Mouse (Mus musculus) lung, embryonic 15.5 days (tissue): ENCODE measurements around the gene Peg12. TPM values are rescaled to one million over a fixed set of nuclear protein-coding genes. Genes with fewer than 3 reads are reported as not detected.

Source experiments
- ATAC-seq: fragments of 200-750 bp; cut with Nextera tagmentation; 2 replicates; pipeline ENCODE4 v1.8.0; 2017; ENCODE audit warnings: moderate number of reproducible peaks, borderline replicate concordance; ENCODE audit not compliant: low FRiP score, low TSS enrichment; ENCODE audit errors: extremely low read depth
- H3K27ac ChIP-seq: fragments of 300-500 bp; sonication (generic); 2 replicates; pipeline ENCODE4 v1.5.1; 2015; ENCODE audit warnings: moderate library complexity, mild to moderate bottlenecking, inconsistent platforms
- H3K27me3 ChIP-seq: fragments of 300-500 bp; sonication (generic); 2 replicates; pipeline ENCODE4 v1.6.1; 2015; ENCODE audit warnings: inconsistent platforms
- H3K36me3 ChIP-seq: fragments of 300-500 bp; sonication (generic); 2 replicates; pipeline ENCODE4 v1.6.1; 2015; ENCODE audit warnings: inconsistent platforms
- H3K4me1 ChIP-seq: fragments of 300-500 bp; sonication (generic); 2 replicates; pipeline ENCODE4 v1.6.1; 2015; ENCODE audit warnings: inconsistent platforms
- H3K4me2 ChIP-seq: fragments of 300-500 bp; sonication (generic); 2 replicates; pipeline ENCODE4 v1.6.1; 2015; ENCODE audit warnings: inconsistent platforms, mild to moderate bottlenecking, moderate library complexity
- H3K4me3 ChIP-seq: fragments of 300-500 bp; sonication (generic); 2 replicates; pipeline ENCODE4 v1.5.1; 2015; ENCODE audit warnings: mild to moderate bottlenecking, inconsistent platforms
- H3K9ac ChIP-seq: fragments of 300-500 bp; sonication (generic); 2 replicates; pipeline ENCODE4 v1.6.1; 2015; ENCODE audit warnings: inconsistent platforms
- H3K9me3 ChIP-seq: fragments of 300-500 bp; sonication (generic); 2 replicates; pipeline ENCODE4 v1.6.1; 2016; ENCODE audit warnings: inconsistent platforms
- WGBS: fragments of 180-500 bp; shearing (Covaris S2); methylation state at CpG from one replicate; pipeline ENCODE4 v1.1.7; 2015; 5-methylcytosine and 5-hydroxymethylcytosine counted together
- polyA plus RNA-seq: library from polyadenylated mRNA; unstranded; fragments of >200 nt; fragmentation: Nextera tagmentation; extraction: Ambion mirVana; gene quantifications from 2 replicates; pipeline ENCODE4 v1.2.1, GENCODE M21; 2015

The Peg12 gene
- polyA plus RNA-seq, 1 experiment from 2014 or later = 31.0 TPM

DNA sequence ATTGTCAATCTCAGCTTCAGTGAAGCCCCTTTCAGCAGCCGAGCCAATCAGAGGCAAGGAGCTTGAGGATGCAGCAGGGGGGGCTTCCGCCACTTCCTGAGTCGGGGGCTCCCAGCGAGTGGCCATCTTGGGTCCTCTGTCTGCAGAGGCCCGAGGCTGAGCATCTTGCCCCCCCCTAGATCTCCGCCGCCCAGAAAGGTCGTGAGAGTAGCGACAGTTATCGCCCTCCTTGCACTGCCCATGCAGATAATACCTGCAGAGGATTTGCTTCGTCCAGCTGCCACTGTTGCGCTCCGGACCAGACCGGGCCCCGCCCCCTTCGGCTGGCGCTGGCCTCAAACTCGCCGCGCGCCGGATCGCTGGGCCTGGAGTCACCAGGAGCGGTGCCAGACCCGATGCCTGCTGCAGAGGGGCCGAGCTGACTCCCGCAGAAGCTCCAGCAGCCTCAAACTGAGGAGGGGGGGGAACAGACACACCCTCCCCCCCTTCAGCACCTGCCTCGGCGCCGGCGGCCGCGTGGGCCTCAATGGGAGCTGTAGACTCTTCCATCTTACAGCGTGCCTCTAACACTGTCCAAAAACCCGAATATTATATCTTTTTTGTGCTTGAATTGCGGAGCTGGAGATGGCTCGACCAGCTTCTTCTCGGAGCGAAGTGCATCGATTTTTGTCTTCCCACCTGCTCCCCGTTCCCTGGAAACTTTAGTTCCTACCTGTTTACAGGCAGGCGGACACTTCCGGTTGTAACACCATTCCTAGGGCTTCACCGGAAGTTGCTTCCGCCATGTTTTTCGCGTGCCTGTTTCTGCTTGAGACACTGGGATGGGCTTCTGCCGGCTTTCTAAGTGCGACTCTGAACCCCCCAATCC lies 44.6 kb downstream of the Peg12 start, which contains the start of gene Mkrn3:
Gene Mkrn3, minus strand, starts transcription at position 647 of the 868 bp plus-strand sequence.
- Histone ChIP-seq H3K9ac (peak within 1 kb of the TSS; percentile 62), H3K27ac (no peak within 1 kb of the TSS), H3K9me3 (no peaks in the 10 kb centered on the region), H3K4me3 (peak within 1 kb of the TSS; percentile 64), H3K36me3 (no peaks in the 10 kb centered on the region), H3K4me1 (peaks cover 9% of the 10 kb centered on the region; the same call in 1 of the 2 replicates), H3K27me3 (peaks cover 6% of the 10 kb centered on the region; the same call in 1 of the 2 replicates), H3K4me2 (peak within 1 kb of the TSS; percentile 72)
- WGBS = 22% methylated on average over 49 of the region's 49 CpGs
- peak; percentile 49; the same call in 1 of the 2 replicates for ATAC-seq

DNA sequence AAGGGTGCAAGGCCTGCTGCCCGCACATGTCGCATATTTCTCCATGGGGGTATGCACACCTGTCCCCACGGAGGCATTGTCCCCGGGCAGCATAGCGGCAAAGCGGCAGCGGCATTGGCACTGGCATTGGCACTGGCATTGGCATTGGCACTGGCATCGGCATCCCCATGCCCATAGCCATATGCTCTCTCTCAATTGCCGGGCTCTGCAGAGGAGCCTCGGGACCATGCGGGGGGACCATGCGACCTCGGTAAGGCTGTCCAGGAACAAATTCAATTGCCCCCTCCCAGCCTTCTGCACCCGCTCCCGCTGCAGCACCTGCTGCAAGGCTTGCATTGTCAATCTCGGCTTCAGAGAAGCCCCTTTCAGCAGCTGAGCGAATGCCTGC lies 45.2 kb downstream of the Peg12 start:
- Histone ChIP-seq H3K36me3 (no peaks in the 10 kb centered on the region), H3K9ac (peak overlapping the region; percentile 62), H3K27me3 (peaks cover 6% of the 10 kb centered on the region; the same call in 1 of the 2 replicates), H3K4me2 (peak overlapping the region; percentile 72), H3K4me3 (peak overlapping the region; percentile 64), H3K9me3 (no peaks in the 10 kb centered on the region), H3K4me1 (peaks cover 9% of the 10 kb centered on the region; the same call in 1 of the 2 replicates), H3K27ac (no peak overlapping the region)
- ATAC-seq = peak; percentile 52; the same call in 1 of the 2 replicates
- 58% methylated on average over 17 of the region's 17 CpGs for WGBS

DNA sequence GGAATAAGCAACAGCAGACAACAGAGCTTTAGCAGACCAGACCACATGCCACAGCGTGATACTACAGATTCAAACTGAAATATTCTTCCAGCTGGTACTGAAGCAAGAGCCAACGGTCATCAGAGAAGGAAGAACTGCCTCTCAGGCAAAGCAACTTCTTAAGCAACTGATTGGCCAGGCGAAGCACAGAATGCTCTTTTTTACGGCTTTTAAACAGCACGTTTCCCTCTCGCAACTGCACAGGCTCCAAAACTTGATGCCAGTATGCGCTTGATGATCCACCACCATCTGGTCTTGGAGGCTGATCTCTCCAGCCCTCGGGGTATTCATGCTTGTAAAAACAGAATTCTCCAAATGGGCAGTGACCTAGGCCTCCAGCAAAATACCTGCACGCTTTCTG lies 46.0 kb downstream of the Peg12 start:
- peak overlapping the region; percentile 72 for H3K4me2 ChIP-seq
- H3K9me3 ChIP-seq = no peaks in the 10 kb centered on the region
- H3K36me3 ChIP-seq = no peaks in the 10 kb centered on the region
- H3K4me1 ChIP-seq = peaks cover 9% of the 10 kb centered on the region; the same call in 1 of the 2 replicates
- WGBS = 83% methylated on average over 9 of the region's 9 CpGs
- ATAC-seq = no peak
- H3K4me3 ChIP-seq = peak overlapping the region; percentile 64; the same call in 1 of the 2 replicates
- H3K9ac ChIP-seq = no peak overlapping the region
- peaks cover 5% of the 10 kb centered on the region; the same call in 1 of the 2 replicates for H3K27me3 ChIP-seq
- no peak overlapping the region for H3K27ac ChIP-seq

DNA sequence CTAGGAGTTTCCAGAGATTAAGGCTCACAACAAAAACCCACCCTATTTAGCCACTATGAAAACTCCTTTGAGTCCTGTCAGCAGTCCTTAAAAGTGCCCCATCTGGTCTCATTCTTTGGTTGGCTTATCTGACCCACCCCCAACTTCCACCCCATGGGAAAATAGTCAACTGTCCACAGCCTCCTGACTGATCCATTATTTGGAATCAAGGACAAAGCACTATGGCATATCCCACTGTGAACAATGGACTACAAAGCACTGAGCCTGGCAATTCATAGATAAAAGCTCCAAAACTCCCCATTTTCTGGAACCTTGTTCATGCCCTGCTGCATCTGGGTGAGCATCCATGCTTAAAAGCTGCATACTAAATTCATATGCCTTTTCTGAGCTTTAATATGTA lies 48.1 kb downstream of the Peg12 start:
- Histone ChIP-seq H3K36me3 (no peaks in the 10 kb centered on the region), H3K4me2 (no peak overlapping the region), H3K4me1 (peaks cover 9% of the 10 kb centered on the region; the same call in 1 of the 2 replicates), H3K27me3 (no peaks in the 10 kb centered on the region), H3K9me3 (no peaks in the 10 kb centered on the region), H3K4me3 (no peak overlapping the region), H3K9ac (no peak overlapping the region), H3K27ac (no peak overlapping the region)
- no peak for ATAC-seq

DNA sequence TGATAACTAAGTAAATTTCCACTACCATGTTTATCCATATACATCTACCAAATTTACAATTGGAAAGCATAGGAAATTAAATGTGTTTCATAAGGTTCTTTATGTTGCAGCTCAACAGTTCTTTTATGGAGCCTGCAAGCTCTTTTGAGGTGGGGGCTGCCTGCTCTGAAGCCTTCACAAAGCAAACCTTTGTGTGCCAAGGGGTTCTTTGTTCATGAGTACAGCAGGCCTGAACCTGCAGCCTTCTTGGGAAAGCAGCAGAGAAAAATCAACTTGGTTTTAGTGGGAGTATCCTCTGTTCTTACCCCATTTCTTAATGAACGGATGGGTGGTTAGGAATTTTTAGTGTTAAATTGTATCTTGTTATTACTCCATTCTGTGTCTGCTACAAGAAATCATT lies 49.1 kb downstream of the Peg12 start:
- H3K9ac ChIP-seq = no peak overlapping the region
- peaks cover 9% of the 10 kb centered on the region; the same call in 1 of the 2 replicates for H3K4me1 ChIP-seq
- H3K36me3 ChIP-seq = no peaks in the 10 kb centered on the region
- H3K4me3 ChIP-seq = no peak overlapping the region
- 64% methylated on average over 1 of the region's 1 CpGs for WGBS
- H3K27ac ChIP-seq = no peak overlapping the region
- no peaks in the 10 kb centered on the region for H3K9me3 ChIP-seq
- H3K4me2 ChIP-seq = no peak overlapping the region
- no peak for ATAC-seq
- H3K27me3 ChIP-seq = no peaks in the 10 kb centered on the region

Other genes starting within 250 kb of the Peg12 start
- gene Ndn, start 117.9 kb downstream of the Peg12 start, polyA plus RNA-seq = 74.2 and 76.6 TPM in 2 replicates
- 0.89 and 1.4 TPM in 2 replicates for gene Magel2, start 87.5 kb downstream of the Peg12 start, polyA plus RNA-seq
- gene Mkrn3, start 44.4 kb downstream of the Peg12 start, polyA plus RNA-seq = 5.0 and 5.1 TPM in 2 replicates